Mouse (Mus musculus) embryonic facial prominence, embryonic 13.5 days (tissue): ENCODE data around the gene Clec2d. TPM values are rescaled to one million over a fixed set of nuclear protein-coding genes. Genes with fewer than 3 reads are reported as not detected.

Source experiments
- ATAC-seq: fragments of 200-750 bp; cut with Nextera tagmentation; 2 replicates; pipeline ENCODE4 v1.8.0; 2017; ENCODE audit warnings: low read depth; ENCODE audit not compliant: insufficient number of reproducible peaks, insufficient read depth, low FRiP score, low TSS enrichment
- H3K27ac ChIP-seq: fragments of 300-500 bp; sonication (generic); 2 replicates; pipeline ENCODE4 v1.5.1; 2015; ENCODE audit warnings: moderate library complexity, mild to moderate bottlenecking, inconsistent platforms
- H3K27me3 ChIP-seq: fragments of 300-500 bp; sonication (generic); 2 replicates; pipeline ENCODE4 v1.6.1; 2015; ENCODE audit warnings: mild to moderate bottlenecking, inconsistent platforms
- H3K36me3 ChIP-seq: fragments of 300-500 bp; sonication (generic); 2 replicates; pipeline ENCODE4 v1.6.1; 2015; ENCODE audit warnings: mild to moderate bottlenecking, inconsistent platforms
- H3K4me1 ChIP-seq: fragments of 300-500 bp; sonication (generic); 2 replicates; pipeline ENCODE4 v1.6.1; 2015; ENCODE audit warnings: inconsistent platforms
- H3K4me2 ChIP-seq: fragments of 300-500 bp; sonication (generic); 2 replicates; pipeline ENCODE4 v1.6.1; 2015; ENCODE audit warnings: moderate library complexity, mild to moderate bottlenecking, inconsistent platforms
- H3K4me3 ChIP-seq: fragments of 300-500 bp; sonication (generic); 2 replicates; pipeline ENCODE4 v1.5.1; 2015; ENCODE audit warnings: mild to moderate bottlenecking, inconsistent platforms
- H3K9ac ChIP-seq: fragments of 300-500 bp; sonication (generic); 2 replicates; pipeline ENCODE4 v1.6.1; 2015; ENCODE audit warnings: mild to moderate bottlenecking, inconsistent platforms
- H3K9me3 ChIP-seq: fragments of 300-500 bp; sonication (generic); 2 replicates; pipeline ENCODE4 v1.6.1; 2016; ENCODE audit warnings: inconsistent platforms
- WGBS: fragments of 180-500 bp; shearing (Covaris S2); methylation state at CpG from one replicate; pipeline ENCODE4 v1.1.7; 2015; ENCODE audit warnings: mixed read lengths; 5-methylcytosine and 5-hydroxymethylcytosine counted together
- polyA plus RNA-seq: library from polyadenylated mRNA; unstranded; fragments of >200 nt; fragmentation: Nextera tagmentation; extraction: Ambion mirVana; gene quantifications from 2 replicates; pipeline ENCODE4 v1.2.1, GENCODE M21; 2015

Clec2d gene
- polyA plus RNA-seq, 1 experiment from 2014 or later, result 0.28 TPM

DNA sequence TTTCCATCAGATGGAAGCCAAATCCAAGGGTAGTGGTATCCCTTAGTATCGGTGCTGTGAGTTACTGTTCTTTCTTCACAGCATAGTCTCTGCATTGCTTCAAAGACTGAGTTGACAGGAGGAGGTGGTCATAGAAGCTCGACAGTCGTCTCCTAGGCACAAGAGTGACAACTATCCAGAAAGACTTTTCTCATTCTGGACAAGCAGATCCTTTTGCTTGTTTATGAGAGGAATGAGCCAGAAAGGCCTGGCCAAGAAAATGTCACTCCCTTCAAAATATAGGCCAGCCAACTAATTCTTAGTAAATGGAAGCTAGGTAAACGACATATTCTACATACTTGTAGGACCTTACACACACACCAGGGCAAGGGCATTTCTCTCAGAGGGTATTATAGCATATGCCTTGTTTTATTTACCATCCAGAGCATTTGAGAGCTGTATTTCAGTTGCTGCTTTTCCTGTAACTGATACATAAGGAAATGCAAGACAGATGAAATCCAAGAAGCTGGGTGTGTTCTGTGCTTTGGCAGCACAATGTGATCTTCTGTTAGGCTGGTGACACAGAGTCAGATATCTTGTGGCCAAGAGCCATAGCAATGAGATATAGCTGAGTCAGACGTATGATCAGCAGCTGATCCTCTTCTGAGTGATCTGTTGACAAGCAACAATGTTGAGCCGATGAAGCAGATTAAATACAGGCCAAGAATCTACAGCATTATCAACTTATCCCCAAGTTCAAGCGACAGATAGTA lies 35.6 kb downstream of the Clec2d start:
- WGBS, result 75% methylated on average over 7 of the region's 7 CpGs
- no peak overlapping the region for H3K27ac ChIP-seq
- no peaks in the 10 kb centered on the region for H3K36me3 ChIP-seq
- no peak overlapping the region for H3K4me3 ChIP-seq
- no peak overlapping the region for H3K9ac ChIP-seq
- no peaks in the 10 kb centered on the region for H3K27me3 ChIP-seq
- H3K4me1 ChIP-seq, result no peaks in the 10 kb centered on the region
- ATAC-seq, result no peak
- H3K4me2 ChIP-seq, result no peak overlapping the region
- no peaks in the 10 kb centered on the region for H3K9me3 ChIP-seq

DNA sequence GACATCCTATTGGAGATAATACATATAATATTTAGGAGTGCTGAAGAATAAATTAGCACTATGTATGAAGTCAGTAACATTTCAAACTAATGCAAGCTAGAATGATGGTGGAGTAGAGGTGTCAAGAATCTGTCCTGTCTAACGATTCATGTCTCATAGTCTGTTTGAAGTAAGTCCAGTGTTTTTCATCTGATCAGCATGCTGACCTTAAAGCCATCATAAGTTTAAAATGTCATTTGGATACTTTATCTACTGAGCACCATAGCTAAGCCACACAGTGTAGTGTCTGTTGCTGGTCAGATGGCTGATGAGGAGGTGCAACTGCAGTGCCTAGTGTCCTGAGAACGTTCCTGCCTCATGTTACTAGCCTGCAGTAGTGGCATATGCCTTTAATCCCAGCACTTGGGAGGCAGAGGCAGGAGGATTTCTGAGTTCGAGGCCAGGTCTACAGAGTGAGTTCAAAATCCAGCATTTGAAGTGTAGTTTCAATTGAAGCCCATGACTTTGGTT lies 36.4 kb downstream of the Clec2d start:
- no peak for ATAC-seq
- Histone ChIP-seq H3K9me3 (no peaks in the 10 kb centered on the region), H3K4me1 (no peaks in the 10 kb centered on the region), H3K4me2 (no peak overlapping the region), H3K36me3 (no peaks in the 10 kb centered on the region), H3K27me3 (no peaks in the 10 kb centered on the region), H3K27ac (no peak overlapping the region), H3K4me3 (no peak overlapping the region), H3K9ac (no peak overlapping the region)
- 82% methylated on average over 3 of the region's 3 CpGs for WGBS

DNA sequence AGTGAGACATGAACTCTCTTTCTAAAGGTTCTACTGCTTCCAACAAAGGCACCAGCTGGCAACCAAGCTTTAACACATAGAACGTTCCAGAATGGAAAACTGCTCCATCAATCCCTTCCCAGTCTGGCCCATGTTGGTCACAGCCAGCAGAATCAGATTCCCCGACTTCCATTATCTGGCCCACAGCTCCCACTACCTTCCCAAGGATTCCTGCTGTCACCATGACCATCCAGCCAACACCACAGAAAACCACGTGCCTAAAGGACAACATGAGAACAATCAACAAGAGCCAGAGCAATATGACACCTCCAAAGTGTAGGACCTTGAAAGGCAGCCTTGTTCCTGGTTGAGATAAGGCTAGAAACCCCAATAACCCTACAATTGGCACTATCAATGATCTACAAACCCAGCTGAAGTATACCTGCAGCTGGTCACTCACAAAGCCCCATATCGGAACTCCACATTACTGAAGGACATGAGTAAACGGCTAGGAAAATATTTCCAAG lies 37.8 kb downstream of the Clec2d start:
- ATAC-seq, result no peak
- H3K4me2 ChIP-seq, result no peak overlapping the region
- WGBS, result 81% methylated on average over 5 of the region's 5 CpGs
- no peaks in the 10 kb centered on the region for H3K36me3 ChIP-seq
- no peak overlapping the region for H3K9ac ChIP-seq
- no peak overlapping the region for H3K4me3 ChIP-seq
- H3K9me3 ChIP-seq, result no peaks in the 10 kb centered on the region
- no peak overlapping the region for H3K27ac ChIP-seq
- no peaks in the 10 kb centered on the region for H3K27me3 ChIP-seq
- H3K4me1 ChIP-seq, result no peaks in the 10 kb centered on the region

DNA sequence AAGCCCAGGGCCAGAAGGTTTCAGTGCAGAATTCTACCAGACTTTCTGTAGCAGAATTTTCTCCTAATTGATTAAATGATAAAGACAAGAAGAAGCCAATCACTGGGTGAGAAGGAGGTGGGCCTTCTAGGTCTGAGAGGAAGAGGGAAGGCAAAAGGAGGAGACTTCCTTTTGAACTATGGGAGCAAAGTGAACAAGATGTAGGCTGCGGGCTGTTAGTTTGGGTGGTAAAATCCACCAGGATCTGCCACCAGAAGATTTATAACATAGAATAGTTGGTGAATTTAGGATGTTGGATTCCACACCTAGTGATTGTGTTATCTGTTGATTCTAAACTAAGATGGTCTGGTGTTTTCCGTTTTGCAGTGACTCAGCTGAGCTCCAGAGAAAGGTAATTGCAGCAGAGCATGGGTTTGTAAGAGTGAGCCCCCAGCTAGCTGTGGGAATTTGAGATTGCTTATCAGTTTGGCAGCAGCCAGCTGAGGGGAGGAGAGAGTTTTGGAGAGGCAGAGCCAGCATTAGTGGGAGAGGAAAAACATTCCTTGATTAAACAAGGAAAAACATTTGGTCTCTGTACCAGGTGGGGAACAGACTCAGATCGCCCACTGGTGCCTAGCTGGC lies 39.6 kb downstream of the Clec2d start:
- Histone ChIP-seq H3K4me3 (no peak overlapping the region), H3K36me3 (no peaks in the 10 kb centered on the region), H3K27me3 (no peaks in the 10 kb centered on the region), H3K9ac (no peak overlapping the region), H3K4me1 (no peaks in the 10 kb centered on the region), H3K9me3 (no peaks in the 10 kb centered on the region), H3K4me2 (no peak overlapping the region), H3K27ac (no peak overlapping the region)
- WGBS, result 77% methylated on average over 3 of the region's 3 CpGs
- no peak for ATAC-seq

- no peak overlapping the region for H3K4me2 ChIP-seq
- no peaks in the 10 kb centered on the region for H3K9me3 ChIP-seq
- H3K4me1 ChIP-seq, result no peaks in the 10 kb centered on the region
- no peak overlapping the region for H3K9ac ChIP-seq
- no peak overlapping the region for H3K27ac ChIP-seq
- no peak overlapping the region for H3K4me3 ChIP-seq
- no peaks in the 10 kb centered on the region for H3K27me3 ChIP-seq
- H3K36me3 ChIP-seq, result no peaks in the 10 kb centered on the region
- WGBS, result 95% methylated on average over 1 of the region's 1 CpGs
- no peak for ATAC-seq
Observed at GRCm38 (mm10) chr6:129221053-129221452, 40.6 kb downstream of the Clec2d start.

DNA sequence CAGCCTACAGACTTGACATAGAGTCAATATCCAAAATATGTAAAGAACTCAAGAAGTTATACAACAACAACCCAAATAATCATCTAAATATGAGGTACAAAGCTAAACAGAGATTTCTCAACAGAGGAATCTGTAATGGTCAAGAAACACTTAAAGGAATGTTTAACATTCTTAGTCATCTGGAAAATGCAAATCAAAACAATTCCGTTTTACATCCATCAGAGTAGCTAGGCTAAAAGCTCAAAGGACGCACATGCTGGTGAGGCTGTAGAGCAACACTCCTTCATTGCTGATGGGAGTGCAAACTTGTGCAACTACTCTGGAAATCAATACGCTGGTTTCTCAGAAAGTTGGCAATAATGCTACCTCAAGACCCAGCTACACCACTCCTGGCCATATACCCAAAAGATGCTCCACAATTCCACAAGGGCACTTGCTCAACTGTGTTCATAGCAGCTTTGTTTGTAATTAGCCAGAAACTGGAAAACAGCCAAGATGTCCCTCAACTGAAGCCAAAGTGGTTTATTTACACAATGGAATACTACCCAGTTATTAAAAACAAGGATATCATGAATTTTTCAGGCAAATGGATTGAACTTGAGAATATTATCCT lies 41.9 kb downstream of the Clec2d start:
- WGBS, result 79% methylated on average over 3 of the region's 3 CpGs

DNA sequence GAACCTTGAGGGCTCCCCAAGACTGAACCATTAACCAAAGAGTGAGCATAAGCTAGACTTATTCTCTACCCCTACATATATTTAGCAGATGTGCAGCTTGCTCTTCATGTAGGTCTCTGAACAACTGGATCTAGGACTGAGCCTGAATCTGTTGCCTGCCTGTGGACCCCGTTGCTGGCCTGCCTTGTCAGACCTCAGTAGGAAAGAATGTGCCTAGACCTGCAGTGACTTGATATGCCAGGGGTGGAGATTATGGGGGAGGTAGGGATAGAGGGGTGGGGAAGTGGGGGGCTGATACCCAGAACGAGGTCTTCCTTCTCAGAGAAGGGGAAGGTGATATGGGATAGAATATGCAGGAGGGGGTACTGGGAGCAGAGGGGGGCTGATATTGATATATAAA lies 43.2 kb downstream of the Clec2d start:
- no peak overlapping the region for H3K27ac ChIP-seq
- H3K27me3 ChIP-seq, result no peaks in the 10 kb centered on the region
- 75% methylated on average over 2 of the region's 2 CpGs for WGBS

More for the DNA sequence above, 41.9 kb downstream of the Clec2d start:
- H3K4me1 ChIP-seq, result no peaks in the 10 kb centered on the region
- no peaks in the 10 kb centered on the region for H3K9me3 ChIP-seq
- H3K4me3 ChIP-seq, result no peak overlapping the region
- no peaks in the 10 kb centered on the region for H3K27me3 ChIP-seq
- no peaks in the 10 kb centered on the region for H3K36me3 ChIP-seq
- no peak overlapping the region for H3K9ac ChIP-seq
- no peak overlapping the region for H3K27ac ChIP-seq
- no peak for ATAC-seq
- H3K4me2 ChIP-seq, result no peak overlapping the region

DNA sequence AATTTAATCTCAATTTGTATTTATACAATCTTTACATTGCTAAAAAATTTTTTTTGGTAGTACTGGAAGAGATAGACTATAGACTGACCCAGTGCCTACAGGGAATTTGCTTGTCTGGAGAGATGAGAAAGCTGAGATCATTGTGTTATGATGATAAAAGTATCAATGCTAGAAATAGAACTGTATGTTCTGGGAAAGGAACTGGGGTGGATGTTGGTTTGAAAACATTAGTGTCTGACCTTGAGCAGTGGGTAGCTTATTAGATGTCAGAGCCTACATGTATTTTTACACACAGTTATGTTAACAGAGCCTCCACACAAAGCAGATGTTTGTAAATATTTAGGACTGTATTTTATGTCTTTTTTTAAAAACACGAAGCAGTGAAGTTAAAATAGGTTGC lies 43.7 kb downstream of the Clec2d start:
- Histone ChIP-seq H3K27ac (no peak overlapping the region), H3K4me3 (no peak overlapping the region), H3K36me3 (no peaks in the 10 kb centered on the region), H3K9me3 (no peaks in the 10 kb centered on the region), H3K4me1 (peaks cover 3% of the 10 kb centered on the region; the same call in 1 of the 2 replicates), H3K9ac (no peak overlapping the region), H3K27me3 (no peaks in the 10 kb centered on the region), H3K4me2 (no peak overlapping the region)
- no peak for ATAC-seq
- 77% methylated on average over 1 of the region's 1 CpGs for WGBS

More for the DNA sequence above, 43.2 kb downstream of the Clec2d start:
- ATAC-seq, result no peak
- Histone ChIP-seq H3K4me2 (no peak overlapping the region), H3K36me3 (no peaks in the 10 kb centered on the region), H3K9ac (no peak overlapping the region), H3K4me3 (no peak overlapping the region), H3K9me3 (no peaks in the 10 kb centered on the region), H3K4me1 (no peaks in the 10 kb centered on the region)

- no peak overlapping the region for H3K4me2 ChIP-seq
- H3K9ac ChIP-seq, result no peak overlapping the region
- H3K27ac ChIP-seq, result no peak overlapping the region
- no peaks in the 10 kb centered on the region for H3K9me3 ChIP-seq
- no peaks in the 10 kb centered on the region for H3K27me3 ChIP-seq
- H3K4me3 ChIP-seq, result no peak overlapping the region
- H3K4me1 ChIP-seq, result peaks cover 9% of the 10 kb centered on the region
- H3K36me3 ChIP-seq, result no peaks in the 10 kb centered on the region
- ATAC-seq, result no peak
- 71% methylated on average over 2 of the region's 2 CpGs for WGBS
Observed at GRCm38 (mm10) chr6:129225078-129225477, 44.7 kb downstream of the Clec2d start.

- H3K27me3 ChIP-seq, result no peaks in the 10 kb centered on the region
- peak overlapping the region; percentile 84 for H3K27ac ChIP-seq
Observed at GRCm38 (mm10) chr6:129228935-129229773, 48.7 kb downstream of the Clec2d start.

More at GRCm38 (mm10) chr6:129228935-129229773, 48.7 kb downstream of the Clec2d start:
- 40% methylated on average over 3 of the region's 3 CpGs for WGBS
- Histone ChIP-seq H3K9ac (no peak overlapping the region), H3K4me3 (no peak overlapping the region), H3K4me2 (no peak overlapping the region), H3K36me3 (no peaks in the 10 kb centered on the region), H3K9me3 (no peaks in the 10 kb centered on the region), H3K4me1 (peaks cover 16% of the 10 kb centered on the region)
- no peak for ATAC-seq
